Mouse (Mus musculus) layer of hippocampus, postnatal 25 days (tissue): ENCODE data around the gene Ankrd12. TPM values are rescaled to one million over a fixed set of nuclear protein-coding genes. Genes with fewer than 3 reads are reported as not detected.
A peak's percentile ranks its signal among the peaks of the same experiment; 100 is the strongest.
"Not testable (repeated sequence)": the region's sequence is repeated elsewhere in the genome, so short reads cannot be mapped to it uniquely, and the experiment has no call there.

Experiments
- DNase-seq, 2 experiments: peaks; one replicate each; pipeline ENCODE4 v3.0.0; 2022; ENCODE audit warnings: mixed read lengths in 2 of 2, low spot score in 1 of 2; ENCODE audit errors: extremely low spot score in 1 of 2
- total RNA-seq, 2 experiments: library from RNA; stranded (reverse); gene quantifications; 2 replicates each; pipeline ENCODE4 v1.2.3; 2021

Gene Ankrd12
- total RNA-seq, 2 experiments from 2014 or later = 146 to 159 TPM

GRCm38 (mm10) chr17:66085038-66085437, 8.1 kb upstream of the Ankrd12 start:
- DNase-seq = no peak

- DNase-seq = no peak
Observed at GRCm38 (mm10) chr17:66084486-66084885, 7.6 kb upstream of the Ankrd12 start.

- DNase-seq = no peak
Observed at GRCm38 (mm10) chr17:66077437-66077850, 555 bp upstream of the Ankrd12 start.

GRCm38 (mm10) chr17:66076174-66076927, 538 bp downstream of the Ankrd12 start:
- DNase-seq = peak; percentile 27 to 42

GRCm38 (mm10) chr17:66075827-66076173, 1.1 kb downstream of the Ankrd12 start:
- no peak for DNase-seq

- no peak for DNase-seq
Observed at GRCm38 (mm10) chr17:66073971-66074370, 2.9 kb downstream of the Ankrd12 start.

GRCm38 (mm10) chr17:66069036-66069435, 7.9 kb downstream of the Ankrd12 start:
- DNase-seq = not testable (repeated sequence)

GRCm38 (mm10) chr17:66065115-66065514, 11.8 kb downstream of the Ankrd12 start:
- DNase-seq = no peak

GRCm38 (mm10) chr17:66061241-66061938, 15.5 kb downstream of the Ankrd12 start:
- no peak for DNase-seq

GRCm38 (mm10) chr17:66058160-66058559, 18.7 kb downstream of the Ankrd12 start:
- DNase-seq = no peak

- no peak for DNase-seq
Observed at GRCm38 (mm10) chr17:66057145-66057544, 19.7 kb downstream of the Ankrd12 start.

GRCm38 (mm10) chr17:66053349-66053748, 23.5 kb downstream of the Ankrd12 start:
- DNase-seq = no peak

GRCm38 (mm10) chr17:66048795-66049194, 28.1 kb downstream of the Ankrd12 start:
- DNase-seq = no peak

GRCm38 (mm10) chr17:66048199-66048598, 28.7 kb downstream of the Ankrd12 start:
- no peak for DNase-seq

- not testable (repeated sequence) for DNase-seq
Observed at GRCm38 (mm10) chr17:66043679-66044078, 33.2 kb downstream of the Ankrd12 start.

- DNase-seq = no peak
Observed at GRCm38 (mm10) chr17:66041020-66041419, 35.9 kb downstream of the Ankrd12 start.

- DNase-seq = no peak
Observed at GRCm38 (mm10) chr17:66033239-66033638, 43.6 kb downstream of the Ankrd12 start.

- DNase-seq = no peak
Observed at GRCm38 (mm10) chr17:66031991-66032390, 44.9 kb downstream of the Ankrd12 start.

GRCm38 (mm10) chr17:66024211-66024610, 52.7 kb downstream of the Ankrd12 start:
- DNase-seq = no peak

GRCm38 (mm10) chr17:66011790-66012189, 65.1 kb downstream of the Ankrd12 start:
- DNase-seq = no peak

- no peak for DNase-seq
Observed at GRCm38 (mm10) chr17:66007892-66008291, 69.0 kb downstream of the Ankrd12 start.

GRCm38 (mm10) chr17:66007473-66007872, 69.4 kb downstream of the Ankrd12 start:
- no peak for DNase-seq
